Mouse (Mus musculus) heart, embryonic 14.5 days (tissue): Measurements from ENCODE around the gene Rph3al. TPM values are rescaled to one million over a fixed set of nuclear protein-coding genes. Genes with fewer than 3 reads are reported as not detected.

Experiments used
- ATAC-seq: fragments of 200-750 bp; cut with Nextera tagmentation; 2 replicates; pipeline ENCODE4 v1.8.0; 2017; ENCODE audit warnings: low read depth, moderate TSS enrichment; ENCODE audit not compliant: insufficient number of reproducible peaks, insufficient read depth, low FRiP score
- H3K27ac ChIP-seq, 2 experiments: fragments of 200-500 bp in 1 of 2; fragments of 300-500 bp in 1 of 2; sonication (generic) in 1 of 2; replicated peaks in 1 of 2; 2 replicates each; pipeline ENCODE4 v1.5.1; 2012 to 2014; ENCODE audit warnings: low read depth in 2 of 2, low read length in 2 of 2, control low read depth in 1 of 2, mild to moderate bottlenecking in 1 of 2, mixed read lengths in 1 of 2; ENCODE audit not compliant: control insufficient read depth in 1 of 2, insufficient read depth in 1 of 2
- H3K27me3 ChIP-seq: fragments of 300-500 bp; sonication (generic); 2 replicates; pipeline ENCODE4 v1.6.1; 2014; ENCODE audit warnings: mild to moderate bottlenecking, low read length, control low read depth; ENCODE audit not compliant: control insufficient read depth, insufficient read depth
- H3K36me3 ChIP-seq: fragments of 300-500 bp; sonication (generic); 2 replicates; pipeline ENCODE4 v1.6.1; 2014; ENCODE audit warnings: mild to moderate bottlenecking, control low read depth, low read length, mixed read lengths; ENCODE audit not compliant: control insufficient read depth, insufficient read depth
- H3K4me1 ChIP-seq, 2 experiments: fragments of 200-500 bp in 1 of 2; fragments of 300-500 bp in 1 of 2; sonication (generic) in 1 of 2; 2 replicates each; pipeline ENCODE4 v1.6.1; 2012 to 2014; ENCODE audit warnings: low read length in 2 of 2, control low read depth in 1 of 2, mixed read lengths in 1 of 2; ENCODE audit not compliant: control insufficient read depth in 2 of 2, insufficient read depth in 2 of 2
- H3K4me2 ChIP-seq: fragments of 300-500 bp; sonication (generic); 2 replicates; pipeline ENCODE4 v1.6.1; 2014; ENCODE audit warnings: mild to moderate bottlenecking, low read length
- H3K4me3 ChIP-seq, 2 experiments: fragments of 200-500 bp in 1 of 2; fragments of 300-500 bp in 1 of 2; sonication (generic) in 1 of 2; 2 replicates each; pipeline ENCODE4 v1.5.1; 2012 to 2014; ENCODE audit warnings: low read length in 2 of 2, mild to moderate bottlenecking in 2 of 2, control low read depth in 1 of 2, low read depth in 1 of 2, moderate library complexity in 1 of 2; ENCODE audit not compliant: control insufficient read depth in 1 of 2, insufficient read depth in 1 of 2
- H3K9ac ChIP-seq: fragments of 300-500 bp; sonication (generic); 2 replicates; pipeline ENCODE4 v1.6.1; 2014; ENCODE audit warnings: mild to moderate bottlenecking, low read length
- H3K9me3 ChIP-seq: fragments of 300-500 bp; sonication (generic); 2 replicates; pipeline ENCODE4 v1.6.1; 2016; ENCODE audit warnings: low read length, control low read depth; ENCODE audit not compliant: control insufficient read depth
- WGBS: fragments of 180-500 bp; shearing (Covaris S2); extraction: QIAGEN DNeasy Blood & Tissue Kit; methylation state at CpG from one replicate; pipeline ENCODE4 v1.1.7; 2014; 5-methylcytosine and 5-hydroxymethylcytosine counted together
- polyA plus RNA-seq: library from polyadenylated mRNA; unstranded; fragments of >200 nt; fragmentation: Nextera tagmentation; extraction: Ambion mirVana; gene quantifications from 2 replicates; pipeline ENCODE4 v1.2.1, GENCODE M21; 2014

Gene Rph3al
- polyA plus RNA-seq, 1 experiment from 2014 or later: 7.3 TPM

- Histone ChIP-seq H3K9me3 (no peaks in the 10 kb centered on the region), H3K4me3 (no peak overlapping the region), H3K4me1 (no peaks in the 10 kb centered on the region; a peak in 1 of 4 replicates), H3K9ac (no peak overlapping the region), H3K4me2 (no peak overlapping the region), H3K27me3 (no peaks in the 10 kb centered on the region), H3K36me3 (no peaks in the 10 kb centered on the region), H3K27ac (no peak overlapping the region)
- ATAC-seq: no peak
- WGBS: 69% methylated on average over 2 of the region's 2 CpGs
Measured at GRCm38 (mm10) chr11:75893956-75894355, 44.3 kb downstream of the Rph3al start.

GRCm38 (mm10) chr11:75887349-75887748 lies 50.9 kb downstream of the Rph3al start:
- WGBS: 75% methylated on average over 3 of the region's 3 CpGs
- Histone ChIP-seq H3K27ac (no peak overlapping the region), H3K9ac (no peak overlapping the region), H3K27me3 (no peaks in the 10 kb centered on the region), H3K4me2 (no peak overlapping the region), H3K36me3 (no peaks in the 10 kb centered on the region), H3K4me3 (no peak overlapping the region), H3K9me3 (no peaks in the 10 kb centered on the region), H3K4me1 (no peaks in the 10 kb centered on the region)
- ATAC-seq: no peak

GRCm38 (mm10) chr11:75881234-75881633 lies 57.0 kb downstream of the Rph3al start:
- no peak for ATAC-seq
- H3K4me3 ChIP-seq: no peak overlapping the region
- no peaks in the 10 kb centered on the region for H3K36me3 ChIP-seq
- H3K9ac ChIP-seq: no peak overlapping the region
- no peak overlapping the region for H3K4me2 ChIP-seq
- H3K27ac ChIP-seq: no peak overlapping the region
- H3K4me1 ChIP-seq: peaks cover 12 to 18% of the 10 kb centered on the region in 2 experiments
- 73% methylated on average over 3 of the region's 3 CpGs for WGBS
- no peaks in the 10 kb centered on the region for H3K9me3 ChIP-seq
- peaks cover 3% of the 10 kb centered on the region; the same call in 1 of the 2 replicates for H3K27me3 ChIP-seq

GRCm38 (mm10) chr11:75880064-75880463 lies 58.2 kb downstream of the Rph3al start:
- 52% methylated on average over 8 of the region's 8 CpGs for WGBS
- ATAC-seq: no peak

GRCm38 (mm10) chr11:75878460-75878859 lies 59.8 kb downstream of the Rph3al start:
- no peak for ATAC-seq
- H3K36me3 ChIP-seq: no peaks in the 10 kb centered on the region
- H3K4me2 ChIP-seq: no peak overlapping the region
- 81% methylated on average over 8 of the region's 8 CpGs for WGBS
- H3K4me1 ChIP-seq: peaks cover 12 to 23% of the 10 kb centered on the region in 2 experiments
- H3K9me3 ChIP-seq: no peaks in the 10 kb centered on the region
- H3K27me3 ChIP-seq: peaks cover 3% of the 10 kb centered on the region; the same call in 1 of the 2 replicates
- H3K9ac ChIP-seq: no peak overlapping the region
- no peak overlapping the region for H3K27ac ChIP-seq
- no peak overlapping the region for H3K4me3 ChIP-seq

More at GRCm38 (mm10) chr11:75880064-75880463, 58.2 kb downstream of the Rph3al start:
- H3K36me3 ChIP-seq: no peaks in the 10 kb centered on the region
- no peak overlapping the region for H3K4me3 ChIP-seq
- H3K9me3 ChIP-seq: no peaks in the 10 kb centered on the region
- H3K9ac ChIP-seq: no peak overlapping the region
- peaks cover 12 to 23% of the 10 kb centered on the region in 2 experiments for H3K4me1 ChIP-seq
- no peak overlapping the region for H3K4me2 ChIP-seq
- no peak overlapping the region for H3K27ac ChIP-seq
- peaks cover 3% of the 10 kb centered on the region; the same call in 1 of the 2 replicates for H3K27me3 ChIP-seq

- WGBS: 8% methylated on average over 15 of the region's 15 CpGs
- Histone ChIP-seq H3K4me3 (no peak overlapping the region; a peak in 1 of 4 replicates), H3K4me1 (peaks cover 12 to 23% of the 10 kb centered on the region in 2 experiments), H3K9ac (peak overlapping the region; percentile 25; the same call in 1 of the 2 replicates), H3K9me3 (no peaks in the 10 kb centered on the region), H3K27ac (no peak overlapping the region), H3K4me2 (peak overlapping the region; percentile 41), H3K27me3 (peaks cover 3% of the 10 kb centered on the region; the same call in 1 of the 2 replicates), H3K36me3 (no peaks in the 10 kb centered on the region)
- ATAC-seq: no peak
Measured at GRCm38 (mm10) chr11:75876043-75876780, 62.0 kb downstream of the Rph3al start.

- Histone ChIP-seq H3K4me1 (peaks cover 5 to 9% of the 10 kb centered on the region in 2 experiments), H3K27ac (no peak overlapping the region), H3K4me2 (no peak overlapping the region), H3K4me3 (no peak overlapping the region), H3K36me3 (no peaks in the 10 kb centered on the region), H3K9me3 (no peaks in the 10 kb centered on the region), H3K27me3 (no peaks in the 10 kb centered on the region), H3K9ac (no peak overlapping the region)
- no peak for ATAC-seq
- 83% methylated on average over 1 of the region's 1 CpGs for WGBS
Measured at GRCm38 (mm10) chr11:75871688-75872087, 66.5 kb downstream of the Rph3al start.
